Mouse (Mus musculus): ENCODE data around the gene Dusp3.

The Dusp3 gene

GRCm38 (mm10) chr11:101976949-101977348 is 9.9 kb downstream of the Dusp3 start:
- no peak for DNase-seq (ENCODE audit: extremely low read depth, low read depth)

GRCm38 (mm10) chr11:101974923-101975322 is 11.9 kb downstream of the Dusp3 start:
- no peak for DNase-seq (ENCODE audit: extremely low read depth, low read depth)

- no peak for DNase-seq (ENCODE audit: extremely low read depth, low read depth)
Measured at GRCm38 (mm10) chr11:101974181-101974580, 12.6 kb downstream of the Dusp3 start.

GRCm38 (mm10) chr11:101973496-101973895 is 13.3 kb downstream of the Dusp3 start:
- DNase-seq (ENCODE audit: extremely low read depth, low read depth) = no peak

DNA sequence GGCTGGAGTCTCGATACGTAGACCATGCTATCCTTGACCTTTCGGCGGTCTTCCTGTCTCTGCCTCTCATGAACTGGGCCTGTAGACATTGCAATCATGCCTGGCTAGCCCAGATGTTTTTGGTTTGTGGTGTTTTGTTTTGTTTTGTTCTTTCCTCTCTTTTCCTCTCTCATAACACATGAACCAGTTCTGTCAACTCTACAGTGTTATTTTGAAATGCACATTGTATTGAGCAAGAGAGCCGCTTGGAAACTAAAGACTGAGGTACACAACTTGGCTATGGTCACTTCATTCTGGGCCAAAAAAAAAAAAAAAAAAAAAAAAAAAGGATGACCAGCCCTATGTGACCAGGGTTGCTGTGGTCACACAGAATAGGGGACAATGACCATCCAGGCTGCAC is 14.2 kb downstream of the Dusp3 start:
- no peak for DNase-seq (ENCODE audit: extremely low read depth, low read depth)

- DNase-seq (ENCODE audit: extremely low read depth, low read depth) = no peak
Measured at GRCm38 (mm10) chr11:101972097-101972496, 14.7 kb downstream of the Dusp3 start.

- no peak for DNase-seq (ENCODE audit: extremely low read depth, low read depth)
Measured at GRCm38 (mm10) chr11:101971410-101971809, 15.4 kb downstream of the Dusp3 start.

- no peak for DNase-seq (ENCODE audit: extremely low read depth, low read depth)
Measured at GRCm38 (mm10) chr11:101969835-101970234, 17.0 kb downstream of the Dusp3 start.

DNA sequence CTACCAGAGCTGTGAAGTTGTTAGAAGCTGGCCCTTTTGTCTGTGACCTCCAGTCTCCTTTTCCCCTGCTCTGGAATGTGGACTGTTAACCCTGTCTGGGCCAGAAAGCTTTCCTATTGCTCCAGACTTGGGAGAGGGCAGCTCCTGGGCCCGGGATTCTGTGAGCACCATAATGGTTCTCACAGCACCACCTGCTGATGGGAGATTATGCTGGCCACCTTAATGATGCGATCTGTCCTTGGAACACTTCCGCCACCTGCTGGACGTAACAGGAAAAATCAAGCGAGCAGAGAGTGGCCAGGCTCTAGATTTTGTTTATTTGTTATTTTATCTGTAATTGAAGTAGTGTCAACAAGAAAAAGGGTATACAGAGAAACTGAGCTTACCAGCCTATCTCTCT is 18.0 kb downstream of the Dusp3 start:
- no peak for DNase-seq (ENCODE audit: extremely low read depth, low read depth)

GRCm38 (mm10) chr11:101968311-101968710 is 18.5 kb downstream of the Dusp3 start:
- no peak for DNase-seq (ENCODE audit: extremely low read depth, low read depth)

GRCm38 (mm10) chr11:101966965-101967614 is 19.7 kb downstream of the Dusp3 start, which contains the start of gene Sost:
TSS of gene Sost (minus strand) at chr11:101967015.
- DNase-seq (ENCODE audit: extremely low read depth, low read depth) = no peak

GRCm38 (mm10) chr11:101965553-101965952 is 21.3 kb downstream of the Dusp3 start:
- no peak for DNase-seq (ENCODE audit: extremely low read depth, low read depth)

GRCm38 (mm10) chr11:101964647-101965046 is 22.2 kb downstream of the Dusp3 start:
- no peak for DNase-seq (ENCODE audit: extremely low read depth, low read depth)

DNA sequence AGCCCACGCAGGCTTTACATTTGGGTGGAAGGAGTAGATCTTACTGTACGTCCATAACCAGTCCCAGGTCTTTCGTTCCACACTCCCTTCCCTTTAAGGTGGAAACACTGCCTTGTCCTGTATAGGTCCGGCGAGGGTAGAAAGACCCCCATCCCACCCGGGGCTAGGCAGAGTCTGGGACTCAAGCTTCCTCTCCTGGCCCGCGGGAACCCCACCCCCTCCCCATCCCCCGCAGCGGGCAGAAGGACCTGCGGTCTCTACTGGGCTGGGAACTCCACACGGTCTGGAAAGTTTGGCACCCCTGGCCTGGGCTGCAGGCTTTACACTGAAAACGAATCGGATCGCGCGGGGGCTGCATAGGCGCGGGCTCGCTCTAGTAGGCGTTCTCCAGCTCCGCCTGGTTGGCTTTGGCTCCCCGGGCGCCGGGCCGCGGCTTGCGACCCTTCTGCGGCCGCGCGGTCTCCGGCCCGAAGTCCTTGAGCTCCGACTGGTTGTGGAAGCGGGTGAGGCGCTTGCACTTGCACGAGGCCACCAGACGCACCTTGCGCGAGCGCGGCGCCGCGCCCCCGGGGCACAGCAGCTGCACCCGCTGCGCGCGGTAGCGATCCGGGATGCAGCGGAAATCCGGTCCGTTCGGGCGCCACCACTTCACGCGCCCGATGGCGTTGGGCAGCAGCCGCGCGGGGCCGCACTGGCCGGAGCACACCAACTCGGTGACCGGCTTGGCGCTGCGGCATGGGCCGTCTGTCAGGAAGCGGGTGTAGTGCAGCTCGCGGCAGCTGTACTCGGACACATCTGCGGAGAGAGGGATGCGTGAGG is 23.1 kb downstream of the Dusp3 start:
- DNase-seq (ENCODE audit: extremely low read depth, low read depth) = no peak

DNA sequence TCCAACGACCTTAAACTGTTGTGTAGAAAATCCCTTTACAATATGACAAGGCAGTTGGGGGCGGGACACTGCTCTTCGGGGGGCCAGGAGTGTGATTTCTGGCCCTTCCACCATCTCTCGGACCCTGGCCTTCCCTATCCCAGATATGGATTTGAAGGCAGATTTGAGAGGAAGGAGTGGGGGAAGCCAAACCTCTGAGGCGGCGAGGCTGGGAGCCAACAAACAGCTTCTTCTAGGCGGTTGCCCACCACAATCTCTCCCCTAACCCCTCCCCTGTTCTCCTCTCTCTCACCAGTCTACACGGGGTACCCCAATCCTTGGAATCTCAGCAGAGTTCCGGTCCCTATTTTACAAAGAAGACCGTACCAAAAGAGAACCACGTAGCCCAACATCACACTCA is 23.8 kb downstream of the Dusp3 start:
- DNase-seq (ENCODE audit: extremely low read depth, low read depth) = no peak

GRCm38 (mm10) chr11:101957476-101957875 is 29.3 kb downstream of the Dusp3 start:
- DNase-seq (ENCODE audit: extremely low read depth, low read depth) = no peak

DNA sequence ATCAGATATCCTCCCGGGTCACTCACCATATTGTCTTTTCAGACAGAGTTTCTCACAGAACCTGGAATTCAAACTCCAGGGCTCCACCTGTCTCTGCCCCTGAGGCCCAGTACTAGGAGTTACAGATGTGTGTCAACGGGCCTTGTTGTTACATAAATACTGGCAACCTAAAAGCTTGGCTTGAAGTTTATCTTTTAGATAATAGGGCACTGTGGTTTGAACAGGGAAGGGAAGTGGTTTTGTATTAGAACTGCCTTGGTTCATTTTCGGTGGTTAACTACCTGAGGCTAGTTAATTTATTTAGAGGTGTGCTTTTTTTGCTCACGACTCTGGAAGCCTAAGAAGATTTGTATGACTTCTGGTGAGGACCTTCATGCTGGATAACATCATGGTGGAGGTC is 33.4 kb downstream of the Dusp3 start:
- peak; percentile 11 for DNase-seq (ENCODE audit: extremely low read depth, low read depth)

DNA sequence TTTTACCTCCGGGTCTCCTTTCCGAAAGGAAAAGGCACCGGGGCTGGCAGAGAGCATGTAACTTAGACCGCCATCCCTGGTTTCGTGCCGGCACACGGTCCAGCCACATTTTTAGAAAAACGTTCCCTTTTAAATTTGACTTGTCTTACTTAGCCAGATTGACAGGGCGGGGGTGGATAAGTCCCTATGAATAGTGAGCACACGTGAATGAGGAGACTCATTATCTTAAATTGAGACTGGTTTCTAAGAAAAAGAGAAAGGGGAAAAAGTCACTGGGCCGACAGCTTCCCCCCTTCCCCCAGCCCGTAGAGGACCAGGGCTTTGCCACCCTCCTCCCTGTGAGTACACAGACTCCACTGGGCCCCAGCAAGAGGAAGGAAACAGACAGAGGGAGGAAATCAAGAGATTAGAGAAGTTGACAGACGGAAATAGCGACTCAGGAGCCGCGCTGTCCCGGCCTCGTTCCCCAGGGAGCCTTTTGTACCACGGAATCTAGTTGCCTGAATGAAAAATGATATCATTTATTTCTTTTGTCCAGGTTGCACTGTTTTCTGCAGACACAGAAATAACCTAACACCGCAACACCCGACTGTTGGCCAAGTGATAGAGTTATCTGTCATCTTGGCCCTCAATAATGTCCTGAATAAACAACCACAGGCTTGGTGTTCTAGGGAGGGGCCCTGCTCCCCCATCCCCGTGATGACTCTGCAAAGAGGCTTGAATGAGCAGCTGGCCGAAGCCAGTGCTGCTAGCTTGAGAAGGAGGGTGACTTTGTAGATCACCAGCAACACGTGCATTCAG is 34.1 kb downstream of the Dusp3 start:
- peak; percentile 70 for DNase-seq (ENCODE audit: extremely low read depth, low read depth)

GRCm38 (mm10) chr11:101950021-101950420 is 36.8 kb downstream of the Dusp3 start:
- no peak for DNase-seq (ENCODE audit: extremely low read depth, low read depth)

DNA sequence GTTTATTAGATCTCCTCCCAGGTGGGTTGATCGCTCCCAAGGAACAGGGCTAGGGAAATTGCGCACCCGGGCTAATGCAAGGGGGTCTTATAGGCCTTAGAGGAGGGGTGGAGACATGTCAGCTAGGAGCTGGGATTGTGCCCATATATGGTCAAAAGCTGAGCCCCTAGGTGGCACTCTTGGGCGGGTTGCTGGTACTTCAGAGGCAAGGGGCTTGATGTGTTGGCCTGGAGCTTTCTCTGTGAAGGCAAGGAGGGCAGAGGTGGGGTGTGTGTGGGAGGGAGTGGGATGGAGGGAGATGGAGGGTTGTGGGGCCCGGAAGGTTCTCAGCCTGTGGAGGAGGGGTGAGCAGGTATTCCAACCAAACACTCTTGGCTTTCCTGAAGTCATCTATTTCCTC is 40.3 kb downstream of the Dusp3 start:
- DNase-seq (ENCODE audit: extremely low read depth, low read depth) = no peak

DNA sequence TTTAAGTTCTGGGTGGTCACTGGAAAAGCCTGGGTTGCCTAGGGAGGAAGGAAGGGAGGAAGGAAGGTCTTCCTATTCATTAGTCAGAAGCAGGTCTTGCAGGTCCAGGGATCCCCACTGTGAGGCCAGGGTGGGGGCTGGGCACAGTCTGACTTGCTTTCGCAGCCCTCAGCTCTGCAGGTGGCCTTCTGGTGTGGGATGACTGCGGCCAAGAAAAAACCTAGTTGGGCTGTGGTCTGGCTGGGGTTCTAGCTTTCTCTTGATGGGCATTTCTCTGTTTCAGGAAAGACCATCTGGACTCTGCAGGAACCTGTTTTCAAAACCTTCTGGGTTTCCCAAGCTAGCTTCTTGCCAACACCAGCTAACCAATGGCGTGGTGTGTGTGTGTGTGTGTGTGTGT is 43.8 kb downstream of the Dusp3 start:
- no peak for DNase-seq (ENCODE audit: extremely low read depth, low read depth)

DNA sequence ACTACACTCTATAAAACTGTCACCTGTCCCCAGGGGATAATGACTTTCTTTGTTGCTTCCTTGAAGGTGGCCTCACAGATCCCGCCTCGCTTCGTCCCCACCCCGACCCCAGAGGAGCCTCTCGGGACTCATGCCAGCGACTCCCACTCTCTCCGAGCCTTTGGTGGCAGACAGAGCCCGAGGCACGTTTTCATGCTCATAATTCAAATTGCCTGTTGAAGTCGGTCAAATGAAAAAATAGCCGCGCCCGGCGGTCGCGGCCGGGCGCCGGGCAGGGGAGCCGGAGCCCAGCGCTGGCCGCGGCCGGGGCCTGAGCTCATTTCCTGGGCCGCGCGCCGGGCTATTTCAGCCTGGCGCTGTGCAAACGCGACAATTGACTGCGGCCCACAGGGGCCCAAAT is 49.7 kb downstream of the Dusp3 start:
- DNase-seq (ENCODE audit: extremely low read depth, low read depth) = no peak

Measured in MEL-GATA-1-ER (cell line).